Mouse (Mus musculus) cortical plate, adult 2 months (tissue): ENCODE results near the gene Frmpd2.

Experiments used
- CTCF ChIP-seq: fragments of 200-500 bp; IDR thresholded peaks from 2 replicates; pipeline ENCODE4 v1.5.1; 2011; ENCODE audit warnings: mild to moderate bottlenecking, control low read depth, low read length; ENCODE audit not compliant: insufficient read depth; ENCODE audit errors: extremely low read depth
- POLR2A ChIP-seq: fragments of 200-500 bp; IDR thresholded peaks from 2 replicates; pipeline ENCODE4 v1.6.1; 2011; ENCODE audit warnings: mild to moderate bottlenecking, low read length, control low read depth; ENCODE audit not compliant: insufficient read depth; ENCODE audit errors: extremely low read depth

DNA sequence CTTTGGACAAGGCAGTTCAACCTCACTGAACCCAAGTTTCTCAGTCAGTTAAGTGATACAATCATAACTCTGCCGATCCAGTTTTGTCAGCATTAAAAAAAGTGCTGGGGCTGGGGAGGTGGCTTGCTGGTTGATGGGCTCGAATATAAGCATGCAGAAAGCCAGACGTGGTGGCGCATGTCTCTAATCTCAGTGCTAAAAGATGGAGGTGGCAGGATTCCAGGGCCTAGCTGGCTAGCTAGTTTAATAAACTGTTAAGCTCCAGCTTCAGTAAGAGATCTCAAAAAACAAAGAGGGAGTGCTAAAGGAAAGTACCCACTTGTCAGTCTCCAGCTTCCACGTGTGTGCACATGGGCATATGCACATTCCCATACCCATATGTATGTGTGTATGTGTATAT, 25.9 kb downstream of the Frmpd2 start:
- TF ChIP-seq CTCF: no peak
- TF ChIP-seq POLR2A: no peak
